Mouse (Mus musculus) embryonic facial prominence, embryonic 10.5 days (tissue): Measurements from ENCODE around the gene Pik3r2. TPM values are rescaled to one million over a fixed set of nuclear protein-coding genes. Genes with fewer than 3 reads are reported as not detected.

Experiments
- DNase-seq: peaks from one replicate; pipeline ENCODE4 v3.0.0-alpha.2; 2017; ENCODE audit warnings: low spot score
- H3K27ac ChIP-seq: fragments of 300-500 bp; sonication (generic); replicated peaks from 2 replicates; pipeline ENCODE4 v1.5.1; 2016; ENCODE audit warnings: mild to moderate bottlenecking
- H3K27me3 ChIP-seq: fragments of 300-500 bp; sonication (generic); replicated peaks from 2 replicates; pipeline ENCODE4 v1.6.1; 2016; ENCODE audit warnings: low read depth, mild to moderate bottlenecking; ENCODE audit not compliant: poor library complexity, severe bottlenecking
- H3K36me3 ChIP-seq: fragments of 300-500 bp; sonication (generic); replicated peaks from 2 replicates; pipeline ENCODE4 v1.6.1; 2016; ENCODE audit warnings: mild to moderate bottlenecking, moderate library complexity
- H3K4me1 ChIP-seq: fragments of 300-500 bp; sonication (generic); 2 replicates; pipeline ENCODE4 v1.6.1; 2016
- H3K4me3 ChIP-seq: fragments of 300-500 bp; sonication (generic); 2 replicates; pipeline ENCODE4 v1.5.1; 2016; ENCODE audit warnings: mild to moderate bottlenecking, moderate library complexity
- H3K9me3 ChIP-seq: fragments of 300-500 bp; sonication (generic); 2 replicates; pipeline ENCODE4 v1.6.1; 2016; ENCODE audit warnings: mild to moderate bottlenecking
- WGBS: fragments of 180-500 bp; shearing (Covaris S2); methylation state at CpG from one replicate; pipeline ENCODE4 v1.1.7; 2016; 5-methylcytosine and 5-hydroxymethylcytosine counted together
- polyA plus RNA-seq: library from polyadenylated mRNA; unstranded; fragments of >200 nt; fragmentation: Nextera tagmentation; extraction: Ambion mirVana; gene quantifications from 2 replicates; pipeline ENCODE4 v1.2.1, GENCODE M21; 2016

The Pik3r2 gene
- polyA plus RNA-seq, 1 experiment from 2014 or later: 79.2 TPM

GRCm38 (mm10) chr8:70738211-70738610 is 38.3 kb downstream of the Pik3r2 start:
- Histone ChIP-seq H3K9me3 (no peaks in the 10 kb centered on the region), H3K36me3 (no peaks in the 10 kb centered on the region), H3K27ac (no peak overlapping the region), H3K4me1 (peaks cover 21% of the 10 kb centered on the region), H3K4me3 (no peak overlapping the region), H3K27me3 (peaks cover 53% of the 10 kb centered on the region)
- DNase-seq: no peak
- 60% methylated on average over 3 of the region's 3 CpGs for WGBS

GRCm38 (mm10) chr8:70737705-70738104 is 38.8 kb downstream of the Pik3r2 start:
- H3K27ac ChIP-seq: no peak overlapping the region
- WGBS: 72% methylated on average over 5 of the region's 5 CpGs
- H3K27me3 ChIP-seq: peaks cover 53% of the 10 kb centered on the region
- H3K9me3 ChIP-seq: no peaks in the 10 kb centered on the region
- peaks cover 16% of the 10 kb centered on the region for H3K4me1 ChIP-seq
- no peaks in the 10 kb centered on the region for H3K36me3 ChIP-seq
- DNase-seq: no peak
- H3K4me3 ChIP-seq: no peak overlapping the region

DNA sequence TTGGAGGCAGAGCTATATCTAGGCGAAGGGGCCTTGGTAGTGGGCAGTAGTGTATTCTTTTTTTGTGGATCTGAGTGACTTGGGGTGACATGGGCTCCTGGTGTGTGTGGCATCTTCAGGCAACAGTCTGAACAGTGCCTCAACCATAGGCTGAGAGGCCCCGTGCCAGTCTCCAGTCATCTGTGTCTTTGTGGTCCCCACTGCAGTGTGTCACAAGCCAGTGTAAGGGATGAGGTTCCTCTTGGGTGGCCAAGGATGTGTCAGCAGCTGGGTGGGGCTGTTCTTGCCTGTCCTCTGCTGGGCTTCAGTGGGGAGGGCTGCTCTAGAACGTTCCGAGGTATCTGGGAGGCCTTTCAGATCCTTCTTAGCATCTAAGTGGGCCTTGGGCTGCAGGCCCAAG is 45.6 kb downstream of the Pik3r2 start:
- Histone ChIP-seq H3K4me1 (peaks cover 9% of the 10 kb centered on the region), H3K36me3 (no peaks in the 10 kb centered on the region), H3K27me3 (peaks cover 72% of the 10 kb centered on the region), H3K4me3 (no peak overlapping the region), H3K27ac (no peak overlapping the region), H3K9me3 (no peaks in the 10 kb centered on the region)
- 85% methylated on average over 4 of the region's 4 CpGs for WGBS
- no peak for DNase-seq

DNA sequence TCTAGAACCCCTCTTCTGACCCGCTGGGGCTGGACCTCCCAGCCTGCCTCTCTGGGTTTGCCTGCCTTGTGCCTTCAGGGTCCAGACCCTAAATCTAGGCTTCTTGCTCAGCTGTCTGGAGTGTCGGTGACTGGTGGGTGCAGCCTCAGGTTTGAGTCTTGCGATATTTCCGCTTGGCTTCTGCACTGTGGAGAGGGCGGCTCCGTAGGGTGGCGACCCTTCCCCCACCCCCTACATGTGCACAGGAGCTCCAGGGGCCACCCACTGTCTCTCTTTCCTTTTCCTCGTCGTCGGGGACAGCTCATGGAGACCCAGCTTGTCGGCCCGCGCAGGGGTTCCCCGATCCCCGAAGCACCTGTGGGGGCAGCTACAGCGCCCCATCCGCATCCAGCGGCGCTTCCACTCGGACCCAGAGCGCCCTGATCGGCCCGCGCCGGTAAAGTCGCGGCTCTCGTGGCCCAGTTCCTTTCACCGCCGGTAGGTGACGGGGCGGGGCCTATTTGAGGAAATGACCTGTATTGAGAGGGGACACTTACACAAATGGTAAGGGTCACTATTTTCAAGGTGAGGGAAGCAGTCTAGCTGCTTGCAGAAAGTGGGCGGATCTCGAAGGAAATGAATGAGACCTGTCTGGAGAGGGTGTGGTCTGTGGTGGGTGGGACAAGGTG is 46.6 kb downstream of the Pik3r2 start:
- WGBS: 3% methylated on average over 34 of the region's 34 CpGs
- peak; percentile 32 for DNase-seq
- H3K27ac ChIP-seq: peak overlapping the region; percentile 30; the same call in 1 of the 2 replicates
- peaks cover 9% of the 10 kb centered on the region for H3K4me1 ChIP-seq
- peaks cover 75% of the 10 kb centered on the region for H3K27me3 ChIP-seq
- H3K36me3 ChIP-seq: no peaks in the 10 kb centered on the region
- H3K4me3 ChIP-seq: peak overlapping the region; percentile 51
- no peaks in the 10 kb centered on the region for H3K9me3 ChIP-seq

DNA sequence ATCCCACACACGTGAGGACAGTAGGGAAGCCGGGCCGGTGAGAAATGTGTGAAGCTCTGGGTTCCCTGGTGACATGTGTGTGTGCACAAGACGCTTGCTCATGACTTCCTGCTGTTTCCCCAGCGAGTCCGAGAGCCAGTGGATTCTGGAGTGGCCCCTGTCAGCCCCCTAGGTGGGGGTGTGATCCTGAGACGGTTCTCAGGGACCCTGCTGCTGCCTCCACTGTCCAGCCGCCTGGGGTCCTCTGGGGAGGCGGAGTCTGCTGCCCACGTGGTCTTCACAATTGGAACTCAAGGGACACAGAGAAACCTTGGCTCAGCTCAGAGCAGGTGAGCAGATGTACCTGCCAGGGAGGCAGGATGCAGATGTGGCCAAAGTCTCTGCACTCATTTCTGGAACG is 49.8 kb downstream of the Pik3r2 start:
- Histone ChIP-seq H3K27ac (no peak overlapping the region), H3K36me3 (no peaks in the 10 kb centered on the region), H3K9me3 (no peaks in the 10 kb centered on the region), H3K4me3 (no peak overlapping the region), H3K4me1 (peaks cover 13% of the 10 kb centered on the region), H3K27me3 (peaks cover 59% of the 10 kb centered on the region)
- DNase-seq: no peak
- 49% methylated on average over 11 of the region's 11 CpGs for WGBS

DNA sequence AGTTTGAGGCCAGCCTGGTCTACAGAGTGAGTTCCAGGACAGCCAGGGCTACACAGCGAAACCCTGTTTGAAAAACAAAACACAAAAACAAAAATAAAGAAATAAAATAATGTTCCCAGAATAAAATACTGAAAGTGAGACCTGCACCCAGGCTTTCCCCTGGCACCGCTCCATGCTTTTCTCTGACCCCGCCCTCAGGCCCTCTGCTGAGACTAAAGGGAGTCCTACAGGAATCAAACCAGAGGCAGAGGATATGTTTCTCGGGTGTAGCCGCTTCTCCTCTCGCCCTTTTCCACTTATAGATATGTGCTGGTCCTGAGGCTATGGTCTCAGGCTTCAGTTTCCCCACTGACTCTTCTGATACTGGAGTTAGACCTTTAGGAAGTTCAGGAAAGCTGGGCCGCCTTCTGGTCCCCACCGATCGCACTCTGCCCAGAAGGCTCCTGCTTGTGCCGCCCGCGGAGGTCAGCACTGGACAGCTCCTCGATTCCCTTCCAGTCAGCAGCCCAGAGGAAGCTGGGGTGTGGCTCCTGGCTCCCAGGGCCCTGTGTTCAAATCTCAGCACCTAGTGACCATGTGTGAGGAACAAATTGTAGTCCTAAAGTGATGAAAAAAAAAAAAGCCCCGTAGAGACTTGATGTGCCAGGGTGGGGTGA is 50.6 kb downstream of the Pik3r2 start:
- H3K27ac ChIP-seq: no peak overlapping the region
- no peaks in the 10 kb centered on the region for H3K36me3 ChIP-seq
- no peak overlapping the region for H3K4me3 ChIP-seq
- peak; percentile 70 for DNase-seq
- H3K27me3 ChIP-seq: peaks cover 55% of the 10 kb centered on the region
- H3K4me1 ChIP-seq: peaks cover 13% of the 10 kb centered on the region
- H3K9me3 ChIP-seq: no peaks in the 10 kb centered on the region
- 26% methylated on average over 14 of the region's 14 CpGs for WGBS

- no peak overlapping the region for H3K27ac ChIP-seq
- H3K9me3 ChIP-seq: no peaks in the 10 kb centered on the region
- H3K36me3 ChIP-seq: no peaks in the 10 kb centered on the region
These were observed 52.3 kb downstream of the Pik3r2 start for GRCm38 (mm10) chr8:70724216-70724615.

DNA sequence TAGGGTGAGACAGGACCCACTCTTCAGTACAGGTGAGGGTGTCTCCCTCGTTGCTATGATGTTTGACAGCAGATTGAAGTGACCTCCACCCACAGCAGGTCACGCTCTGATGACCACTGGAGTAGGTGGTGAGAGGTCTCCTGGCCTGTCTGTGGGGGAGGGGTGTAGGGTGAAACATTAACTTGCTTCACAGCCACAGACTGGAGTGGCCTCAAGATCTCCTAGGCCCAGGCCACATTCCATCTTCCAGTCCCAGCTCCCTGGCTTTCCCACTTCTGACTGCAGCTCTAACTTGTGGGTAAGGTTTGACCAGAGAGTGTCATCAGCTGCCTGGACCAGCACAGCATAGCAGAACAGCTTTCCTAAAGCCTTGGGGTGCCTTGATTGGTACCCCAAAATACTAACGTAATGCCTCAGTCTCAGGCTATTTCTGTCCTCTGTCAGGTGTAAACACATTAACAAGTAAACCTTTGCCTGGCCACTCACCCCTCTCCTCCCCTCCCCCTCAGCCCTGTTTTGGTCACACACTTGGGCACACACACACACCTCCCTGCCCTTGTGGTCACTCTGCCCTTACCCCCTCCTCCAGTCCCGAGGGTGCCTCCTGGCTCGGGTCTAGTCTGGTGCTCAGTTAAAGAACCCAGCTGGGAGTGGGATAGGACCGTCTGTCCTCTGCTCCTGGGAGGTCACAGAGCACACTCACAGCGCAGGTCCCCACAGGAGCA is 52.9 kb downstream of the Pik3r2 start, which contains the start of gene Pde4c:
Gene Pde4c, plus strand, starts transcription at position 235 of the 725 bp plus-strand sequence.
- Histone ChIP-seq H3K4me3 (no peak within 1 kb of the TSS), H3K36me3 (no peaks in the 10 kb centered on the region), H3K9me3 (no peaks in the 10 kb centered on the region), H3K4me1 (0 out of 2 replicates have a peak, but pooled peaks cover 4% of the 10 kb centered on the region), H3K27me3 (peaks cover 43% of the 10 kb centered on the region), H3K27ac (no peak within 1 kb of the TSS)
- WGBS: 67% methylated on average over 7 of the region's 7 CpGs
- DNase-seq: no peak

More at GRCm38 (mm10) chr8:70724216-70724615, 52.3 kb downstream of the Pik3r2 start:
- H3K4me3 ChIP-seq: no peak overlapping the region
- peaks cover 47% of the 10 kb centered on the region for H3K27me3 ChIP-seq
- DNase-seq: no peak
- 0 out of 2 replicates have a peak, but pooled peaks cover 4% of the 10 kb centered on the region for H3K4me1 ChIP-seq
- 80% methylated on average over 12 of the region's 12 CpGs for WGBS

DNA sequence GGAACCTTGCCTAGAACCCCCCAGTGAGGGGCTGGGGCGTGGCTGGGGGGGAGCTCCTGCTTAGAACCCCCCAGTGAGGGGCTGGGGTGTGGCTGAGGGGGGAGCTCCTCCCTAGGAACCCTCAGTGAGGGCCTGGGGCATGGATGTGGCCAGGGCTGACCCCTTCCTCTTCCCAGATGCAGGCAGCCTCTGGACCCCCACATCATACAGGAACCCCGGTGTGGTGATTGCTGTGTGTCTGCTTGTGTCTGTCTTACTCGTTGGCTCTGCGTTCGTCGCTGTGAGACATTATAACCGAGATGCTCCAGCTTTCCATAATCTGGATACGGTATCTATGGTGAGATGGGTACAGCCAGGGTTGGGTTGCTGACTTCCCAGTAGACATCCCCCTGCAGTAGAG is 54.9 kb downstream of the Pik3r2 start:
- H3K9me3 ChIP-seq: no peaks in the 10 kb centered on the region
- no peak overlapping the region for H3K27ac ChIP-seq
- no peak for DNase-seq
- no peaks in the 10 kb centered on the region for H3K36me3 ChIP-seq
- peaks cover 30% of the 10 kb centered on the region for H3K27me3 ChIP-seq
- H3K4me1 ChIP-seq: peaks cover 8% of the 10 kb centered on the region
- WGBS: 84% methylated on average over 8 of the region's 8 CpGs
- H3K4me3 ChIP-seq: no peak overlapping the region

DNA sequence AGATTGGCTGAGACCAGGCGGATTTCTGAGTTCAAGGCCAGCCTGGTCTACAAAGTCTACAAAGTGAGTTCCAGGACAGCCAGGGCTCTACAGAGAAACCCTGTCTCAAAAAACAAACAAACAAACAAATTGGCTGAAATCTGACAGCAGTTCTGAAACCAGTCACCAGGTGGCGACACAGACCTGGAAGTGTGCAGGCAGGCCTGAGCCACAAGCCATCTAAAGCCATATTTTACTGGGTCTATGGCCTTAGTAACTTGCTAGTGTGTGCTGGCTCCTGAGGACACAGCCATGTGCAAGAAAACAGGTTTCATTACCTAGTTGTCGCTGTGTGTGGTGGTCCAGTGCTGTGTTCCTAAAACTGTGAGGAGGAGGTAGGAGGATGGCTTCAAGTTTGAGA is 55.8 kb downstream of the Pik3r2 start:
- Histone ChIP-seq H3K27ac (no peak overlapping the region), H3K36me3 (no peaks in the 10 kb centered on the region), H3K9me3 (no peaks in the 10 kb centered on the region), H3K27me3 (peaks cover 21% of the 10 kb centered on the region), H3K4me1 (peaks cover 8% of the 10 kb centered on the region), H3K4me3 (no peak overlapping the region)
- 5% methylated on average over 3 of the region's 3 CpGs for WGBS
- peak; percentile 78 for DNase-seq

DNA sequence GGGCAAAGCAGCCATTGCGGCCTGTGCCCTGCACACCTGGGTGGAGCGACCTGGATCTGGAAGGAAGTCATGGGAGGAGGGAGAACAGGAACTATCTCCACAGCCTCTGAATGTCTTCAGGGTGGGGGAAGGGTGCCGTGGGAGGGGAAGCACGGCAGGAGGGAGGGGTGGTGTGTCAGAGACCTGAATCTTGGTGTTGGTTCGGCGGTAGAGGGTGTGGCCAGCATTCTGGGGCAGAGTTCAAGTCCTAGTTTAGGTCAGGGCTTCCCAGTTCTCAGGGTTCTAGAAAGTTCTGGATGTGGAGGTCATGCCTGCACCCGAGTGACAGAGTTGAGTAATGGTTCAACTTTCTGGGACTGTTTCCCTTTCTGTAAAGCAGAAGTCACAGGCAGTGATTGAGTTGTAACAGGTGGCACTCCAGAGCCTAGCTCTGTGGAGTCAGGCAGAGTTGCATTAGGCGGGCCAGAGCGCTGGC is 56.7 kb downstream of the Pik3r2 start:
- 68% methylated on average over 9 of the region's 9 CpGs for WGBS

GRCm38 (mm10) chr8:70718297-70718696 is 58.2 kb downstream of the Pik3r2 start, which contains the start of gene Gm3336:
Gene Gm3336, plus strand, starts transcription at chr8:70718543.
- Histone ChIP-seq H3K4me1 (peaks cover 11% of the 10 kb centered on the region), H3K9me3 (no peaks in the 10 kb centered on the region), H3K27me3 (peaks cover 20% of the 10 kb centered on the region), H3K4me3 (peak within 1 kb of the TSS; percentile 26; the same call in 1 of the 2 replicates), H3K36me3 (no peaks in the 10 kb centered on the region), H3K27ac (no peak within 1 kb of the TSS)
- DNase-seq: peak; percentile 74
- WGBS: 4% methylated on average over 19 of the region's 19 CpGs

More for the DNA sequence above, 56.7 kb downstream of the Pik3r2 start:
- no peak overlapping the region for H3K27ac ChIP-seq
- H3K36me3 ChIP-seq: no peaks in the 10 kb centered on the region
- no peak for DNase-seq
- no peak overlapping the region for H3K4me3 ChIP-seq
- peaks cover 20% of the 10 kb centered on the region for H3K27me3 ChIP-seq
- H3K9me3 ChIP-seq: no peaks in the 10 kb centered on the region
- peaks cover 8% of the 10 kb centered on the region for H3K4me1 ChIP-seq
